Mouse (Mus musculus): ENCODE data around the gene Uqcrc2. TPM values are rescaled to one million over a fixed set of nuclear protein-coding genes. Genes with fewer than 3 reads are reported as not detected.
A peak's percentile ranks its signal among the peaks of the same experiment; 100 is the strongest.

Gene Uqcrc2
- polyA plus RNA-seq, 1 experiment, result 89.4 TPM

DNA sequence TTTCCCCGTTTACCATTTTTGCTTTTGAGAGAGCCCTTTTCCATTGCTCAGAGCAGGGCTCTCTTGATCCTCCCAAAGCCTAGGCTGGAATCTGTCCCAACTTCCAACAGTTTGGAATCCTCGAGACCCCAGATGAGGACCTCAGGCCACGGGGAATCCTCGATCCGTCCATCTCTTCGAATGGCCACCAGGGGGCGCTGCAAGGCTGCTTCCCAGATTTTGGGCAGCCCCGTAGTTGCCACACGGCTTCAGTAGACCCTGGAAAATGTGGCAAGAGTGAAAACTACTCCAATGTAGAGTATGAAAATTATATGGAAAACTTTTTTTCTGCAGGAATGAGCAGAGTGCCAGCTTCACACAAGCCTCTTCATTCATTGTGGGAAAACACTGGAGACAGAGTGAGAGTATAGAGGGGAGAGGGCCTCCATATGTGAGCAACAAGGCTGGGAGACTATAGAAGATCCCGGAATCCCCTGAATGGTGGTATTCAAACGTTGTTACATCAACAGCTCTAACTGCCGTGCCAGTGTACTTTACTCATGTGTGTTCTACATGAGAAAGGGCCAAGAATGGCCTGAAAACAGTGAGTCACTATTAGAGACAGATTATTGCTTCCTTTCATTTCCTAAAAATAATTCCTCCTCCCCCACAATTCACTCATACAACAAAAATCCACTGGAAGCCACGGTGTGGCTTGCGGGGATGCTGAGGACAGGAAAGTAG lies 35.3 kb downstream of the Uqcrc2 start, which contains the start of gene Pdzd9:
Pdzd9 (minus strand) TSS at position 191 of the 723 bp plus-strand sequence.
- 25% methylated on average over 14 of the region's 14 CpGs for WGBS
- Histone ChIP-seq H3K27ac (ENCODE audit: control insufficient read depth, insufficient read depth, low read length) (no peak within 1 kb of the TSS), H3K4me3 (ENCODE audit: control insufficient read depth, insufficient read depth, low read length) (no peak within 1 kb of the TSS), H3K27me3 (ENCODE audit: control insufficient read depth, insufficient read depth, low read length) (no peaks in the 10 kb centered on the region), H3K4me1 (replicated peaks; ENCODE audit: control insufficient read depth, insufficient read depth, low read length) (no peaks in the 10 kb centered on the region), H3K36me3 (ENCODE audit: control insufficient read depth, insufficient read depth, low read length) (no peaks in the 10 kb centered on the region)
- DNase-seq, result peak; percentile 71
- TF ChIP-seq CTCF (IDR thresholded peaks at IDR 0.05; ENCODE audit: borderline replicate concordance, control insufficient read depth, extremely low read depth, insufficient read depth, low read length, poor library complexity), result peak; percentile 93
- TF ChIP-seq POLR2A (IDR thresholded peaks at IDR 0.05; ENCODE audit: control insufficient read depth, extremely low read depth, insufficient read depth, low read length, poor library complexity), result no peak

DNA sequence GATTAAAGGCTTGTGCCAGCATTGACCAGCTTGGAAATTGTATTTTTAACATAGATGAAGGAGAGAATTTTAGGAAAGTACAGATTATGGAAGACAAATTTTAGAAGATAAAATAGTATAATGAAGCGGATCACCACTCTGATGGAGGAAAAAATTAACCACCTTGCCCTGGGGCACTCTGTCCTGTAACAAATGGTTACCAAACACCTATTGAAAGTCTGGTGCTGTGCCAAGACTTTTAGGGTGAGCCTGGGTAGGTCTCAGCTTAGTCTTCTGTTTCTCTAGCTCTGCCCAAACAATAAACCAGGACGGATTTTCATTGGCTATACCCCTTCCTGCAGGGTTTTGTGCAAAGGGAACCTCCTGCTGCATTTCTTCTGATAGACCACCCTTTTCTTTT lies 36.3 kb downstream of the Uqcrc2 start:
- TF ChIP-seq CTCF (IDR thresholded peaks at IDR 0.05; ENCODE audit: borderline replicate concordance, control insufficient read depth, extremely low read depth, insufficient read depth, low read length, poor library complexity) (no peak), POLR2A (IDR thresholded peaks at IDR 0.05; ENCODE audit: control insufficient read depth, extremely low read depth, insufficient read depth, low read length, poor library complexity) (no peak)
- H3K27me3 ChIP-seq (ENCODE audit: control insufficient read depth, insufficient read depth, low read length), result no peaks in the 10 kb centered on the region
- no peak for DNase-seq
- no peak overlapping the region for H3K27ac ChIP-seq (ENCODE audit: control insufficient read depth, insufficient read depth, low read length)
- 88% methylated on average over 2 of the region's 2 CpGs for WGBS
- no peak overlapping the region for H3K4me3 ChIP-seq (ENCODE audit: control insufficient read depth, insufficient read depth, low read length)
- H3K4me1 ChIP-seq (replicated peaks; ENCODE audit: control insufficient read depth, insufficient read depth, low read length), result no peaks in the 10 kb centered on the region
- H3K36me3 ChIP-seq (ENCODE audit: control insufficient read depth, insufficient read depth, low read length), result no peaks in the 10 kb centered on the region

DNA sequence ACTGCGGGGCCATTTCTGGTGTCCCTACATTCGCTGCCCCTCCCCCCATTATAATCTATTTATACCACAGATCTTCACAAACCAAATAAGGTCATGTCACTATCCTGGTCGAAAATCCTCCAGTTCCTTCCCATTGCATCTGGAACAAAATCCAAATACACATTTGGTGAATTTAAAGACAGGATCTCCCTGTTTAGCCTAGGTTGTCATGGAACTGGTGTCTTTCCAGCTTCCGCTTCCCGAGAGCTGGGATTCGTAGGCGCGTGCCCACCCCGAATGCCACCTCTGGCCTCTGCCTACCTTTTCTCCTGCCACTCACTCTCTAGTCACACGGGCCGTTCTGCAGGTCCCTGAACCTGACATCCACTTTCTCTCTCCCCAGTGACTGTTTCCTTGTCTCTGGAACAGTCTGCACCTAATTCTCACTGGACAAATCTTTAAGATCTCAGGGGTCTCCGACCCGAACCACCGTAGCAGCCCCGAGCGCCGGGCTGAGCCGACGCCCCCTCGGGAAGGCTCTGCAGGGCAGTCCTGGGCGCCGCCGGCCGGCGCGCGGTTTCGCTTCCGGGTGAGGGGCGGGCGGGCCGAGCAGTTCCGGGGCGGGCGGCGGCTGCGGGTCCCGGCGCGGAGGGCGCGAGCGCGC lies 42.1 kb downstream of the Uqcrc2 start, which contains the start of gene Mosmo:
Mosmo (plus strand) TSS at position 618 of the 643 bp plus-strand sequence.
- DNase-seq, result peak; percentile 71
- Histone ChIP-seq H3K27me3 (ENCODE audit: control insufficient read depth, insufficient read depth, low read length) (no peaks in the 10 kb centered on the region), H3K36me3 (ENCODE audit: control insufficient read depth, insufficient read depth, low read length) (no peaks in the 10 kb centered on the region), H3K4me1 (replicated peaks; ENCODE audit: control insufficient read depth, insufficient read depth, low read length) (peaks cover 11% of the 10 kb centered on the region), H3K4me3 (ENCODE audit: control insufficient read depth, insufficient read depth, low read length) (peak within 1 kb of the TSS; percentile 78), H3K27ac (ENCODE audit: control insufficient read depth, insufficient read depth, low read length) (peak within 1 kb of the TSS; percentile 31; the same call in 1 of the 2 replicates)
- TF ChIP-seq CTCF (IDR thresholded peaks at IDR 0.05; ENCODE audit: borderline replicate concordance, control insufficient read depth, extremely low read depth, insufficient read depth, low read length, poor library complexity), result 0 out of 2 replicates have a peak, but pooled peaks have one; percentile 31
- TF ChIP-seq POLR2A (IDR thresholded peaks at IDR 0.05; ENCODE audit: control insufficient read depth, extremely low read depth, insufficient read depth, low read length, poor library complexity), result peak; percentile 57; the same call in 1 of the 2 replicates
- WGBS, result 5% methylated on average over 44 of the region's 44 CpGs

DNA sequence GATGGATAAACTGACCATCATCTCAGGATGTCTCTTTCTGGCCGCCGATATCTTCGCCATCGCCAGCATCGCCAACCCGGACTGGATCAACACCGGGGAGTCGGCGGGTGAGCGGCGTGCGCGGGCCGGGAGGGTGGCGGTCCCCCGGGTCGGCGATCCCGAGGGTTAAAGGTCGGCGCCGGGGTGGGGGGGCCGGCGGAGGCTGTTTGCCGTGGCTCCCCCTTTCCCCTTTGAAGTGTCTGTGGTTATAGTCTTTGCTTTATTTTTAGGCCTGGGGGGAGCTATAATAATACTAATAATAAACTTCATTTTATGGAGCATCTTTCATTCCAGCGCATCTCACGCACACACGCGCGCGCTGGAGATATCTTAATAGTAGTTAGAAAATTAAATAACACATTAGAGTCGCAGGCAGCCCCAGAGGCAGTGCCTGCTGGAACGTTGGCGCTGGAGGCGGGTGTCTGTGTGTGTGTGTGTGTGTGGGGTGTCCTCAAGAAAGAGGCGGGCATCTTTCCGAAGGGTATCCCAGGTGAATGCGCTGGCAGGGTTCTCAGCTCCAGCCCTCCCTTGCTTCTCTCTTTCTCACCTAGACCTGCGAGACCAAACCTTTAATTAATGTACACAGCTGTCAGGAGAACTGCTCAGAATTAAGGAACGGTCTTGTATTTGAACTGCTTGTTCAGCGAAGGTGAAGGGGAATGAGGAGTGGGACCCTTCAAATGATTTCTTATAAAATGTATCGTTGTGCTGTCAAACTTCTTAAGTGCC lies 43.0 kb downstream of the Uqcrc2 start:
- Histone ChIP-seq H3K4me1 (replicated peaks; ENCODE audit: control insufficient read depth, insufficient read depth, low read length) (peaks cover 11% of the 10 kb centered on the region), H3K27ac (ENCODE audit: control insufficient read depth, insufficient read depth, low read length) (no peak overlapping the region), H3K36me3 (ENCODE audit: control insufficient read depth, insufficient read depth, low read length) (no peaks in the 10 kb centered on the region), H3K27me3 (ENCODE audit: control insufficient read depth, insufficient read depth, low read length) (no peaks in the 10 kb centered on the region), H3K4me3 (ENCODE audit: control insufficient read depth, insufficient read depth, low read length) (peak overlapping the region; percentile 78)
- TF ChIP-seq CTCF (IDR thresholded peaks at IDR 0.05; ENCODE audit: borderline replicate concordance, control insufficient read depth, extremely low read depth, insufficient read depth, low read length, poor library complexity) (no peak), POLR2A (IDR thresholded peaks at IDR 0.05; ENCODE audit: control insufficient read depth, extremely low read depth, insufficient read depth, low read length, poor library complexity) (no peak)
- DNase-seq, result peak; percentile 52
- WGBS, result 2% methylated on average over 42 of the region's 42 CpGs

DNA sequence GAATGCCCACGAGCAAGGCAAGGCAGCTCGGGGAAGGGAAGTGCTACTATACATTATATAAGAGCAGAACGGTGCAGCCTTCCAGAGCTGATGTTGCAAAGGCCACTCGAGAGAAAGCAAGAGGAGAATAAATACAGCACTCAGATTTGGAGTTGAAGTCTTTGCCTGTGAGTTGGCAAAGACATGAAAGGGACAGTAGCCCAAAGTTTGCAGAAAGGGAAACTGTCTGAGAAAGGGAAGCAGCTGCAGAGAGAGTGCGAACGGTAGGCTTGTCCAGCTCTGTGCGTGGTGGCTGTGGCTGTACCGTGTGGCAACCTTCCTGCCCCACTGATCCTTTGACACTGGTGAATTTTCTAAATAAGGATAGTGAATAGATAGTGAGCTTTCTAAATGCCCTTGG lies 44.0 kb downstream of the Uqcrc2 start:
- Histone ChIP-seq H3K4me3 (ENCODE audit: control insufficient read depth, insufficient read depth, low read length) (no peak overlapping the region), H3K27ac (ENCODE audit: control insufficient read depth, insufficient read depth, low read length) (no peak overlapping the region), H3K4me1 (replicated peaks; ENCODE audit: control insufficient read depth, insufficient read depth, low read length) (peaks cover 11% of the 10 kb centered on the region), H3K27me3 (ENCODE audit: control insufficient read depth, insufficient read depth, low read length) (no peaks in the 10 kb centered on the region), H3K36me3 (ENCODE audit: control insufficient read depth, insufficient read depth, low read length) (no peaks in the 10 kb centered on the region)
- no peak for DNase-seq
- TF ChIP-seq POLR2A (IDR thresholded peaks at IDR 0.05; ENCODE audit: control insufficient read depth, extremely low read depth, insufficient read depth, low read length, poor library complexity) (no peak), CTCF (IDR thresholded peaks at IDR 0.05; ENCODE audit: borderline replicate concordance, control insufficient read depth, extremely low read depth, insufficient read depth, low read length, poor library complexity) (no peak)
- WGBS, result 4% methylated on average over 8 of the region's 8 CpGs

DNA sequence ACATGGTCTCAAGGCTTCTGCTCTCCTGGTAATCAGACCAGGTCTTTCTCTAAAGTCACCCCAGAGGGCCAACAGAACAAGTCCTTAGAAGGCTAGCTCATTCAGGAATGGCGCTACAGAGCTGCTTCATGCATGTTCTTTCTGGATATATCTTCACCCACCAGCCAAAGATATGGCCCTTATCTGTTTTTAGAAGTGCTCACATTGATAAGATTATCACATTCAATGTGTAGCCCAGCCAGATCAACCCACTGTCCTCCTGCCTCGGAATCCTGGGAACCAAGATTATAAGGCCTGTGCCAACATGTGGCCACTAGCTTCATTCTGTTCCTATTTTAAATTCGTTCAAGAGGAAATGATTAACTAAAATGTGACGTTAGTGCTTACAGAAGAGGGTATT lies 47.0 kb downstream of the Uqcrc2 start:
- no peak for TF ChIP-seq CTCF (IDR thresholded peaks at IDR 0.05; ENCODE audit: borderline replicate concordance, control insufficient read depth, extremely low read depth, insufficient read depth, low read length, poor library complexity)
- TF ChIP-seq POLR2A (IDR thresholded peaks at IDR 0.05; ENCODE audit: control insufficient read depth, extremely low read depth, insufficient read depth, low read length, poor library complexity), result no peak
- no peak for DNase-seq
- Histone ChIP-seq H3K4me3 (ENCODE audit: control insufficient read depth, insufficient read depth, low read length) (no peak overlapping the region), H3K27me3 (ENCODE audit: control insufficient read depth, insufficient read depth, low read length) (no peaks in the 10 kb centered on the region), H3K4me1 (replicated peaks; ENCODE audit: control insufficient read depth, insufficient read depth, low read length) (peaks cover 11% of the 10 kb centered on the region), H3K36me3 (ENCODE audit: control insufficient read depth, insufficient read depth, low read length) (no peaks in the 10 kb centered on the region), H3K27ac (ENCODE audit: control insufficient read depth, insufficient read depth, low read length) (no peak overlapping the region)
- WGBS, result 86% methylated on average over 4 of the region's 4 CpGs
